Mouse (Mus musculus) bone marrow, adult 2 months (tissue): Measurements from ENCODE around the gene Cacna1e. TPM values are rescaled to one million over a fixed set of nuclear protein-coding genes. Genes with fewer than 3 reads are reported as not detected.

Experiments used
- H3K27ac ChIP-seq: fragments of 200-500 bp; 2 replicates; pipeline ENCODE4 v1.5.1; 2012; ENCODE audit warnings: low read depth, mild to moderate bottlenecking, control low read depth, inconsistent platforms, low read length; ENCODE audit not compliant: control insufficient read depth, poor library complexity, insufficient read depth
- H3K4me1 ChIP-seq: fragments of 200-500 bp; 2 replicates; pipeline ENCODE4 v1.6.1; 2011; ENCODE audit warnings: low read length; ENCODE audit not compliant: control insufficient read depth, insufficient read depth
- H3K4me3 ChIP-seq: fragments of 200-500 bp; replicated peaks from 2 replicates; pipeline ENCODE3; 2011; ENCODE audit warnings: mild to moderate bottlenecking, low read depth, low read length, control low read depth; ENCODE audit not compliant: control insufficient read depth
- CTCF ChIP-seq: fragments of 200-500 bp; IDR thresholded peaks from 2 replicates; pipeline ENCODE4 v1.5.1; 2011; ENCODE audit warnings: low read length, control low read depth; ENCODE audit not compliant: control insufficient read depth, insufficient read depth
- POLR2A ChIP-seq: fragments of 200-500 bp; IDR thresholded peaks from 2 replicates; pipeline ENCODE4 v1.6.1; 2011; ENCODE audit warnings: low read depth, mild to moderate bottlenecking, control low read depth, low read length, borderline replicate concordance; ENCODE audit not compliant: control insufficient read depth
- WGBS: fragments of 180-500 bp; shearing (Covaris S2); methylation state at CpG from one replicate; pipeline ENCODE4 v1.1.7; 2018; 5-methylcytosine and 5-hydroxymethylcytosine counted together
- polyA plus RNA-seq: library from polyadenylated mRNA; stranded (reverse); fragments of >200 nt; gene quantifications from 2 replicates; pipeline ENCODE4 v1.2.4, GENCODE M21; 2011; ENCODE audit warnings: low replicate concordance; ENCODE audit not compliant: missing spikeins, insufficient read depth, insufficient read length

The Cacna1e gene
- polyA plus RNA-seq, 1 experiment: 13.6 TPM

- Histone ChIP-seq H3K4me3 (no peak overlapping the region), H3K27ac (no peak overlapping the region), H3K4me1 (no peaks in the 10 kb centered on the region)
- no peak for TF ChIP-seq POLR2A
Measured at GRCm38 (mm10) chr1:154663721-154664120, 220.6 kb downstream of the Cacna1e start.

- Histone ChIP-seq H3K27ac (no peak overlapping the region), H3K4me1 (no peaks in the 10 kb centered on the region), H3K4me3 (no peak overlapping the region)
- 77% methylated on average over 5 of the region's 5 CpGs for WGBS
- TF ChIP-seq POLR2A (no peak), CTCF (no peak)
Measured at GRCm38 (mm10) chr1:154661977-154662376, 222.3 kb downstream of the Cacna1e start.

- H3K4me3 ChIP-seq: no peak overlapping the region
- H3K27ac ChIP-seq: no peak overlapping the region
- H3K4me1 ChIP-seq: no peaks in the 10 kb centered on the region
- WGBS: 71% methylated on average over 7 of the region's 7 CpGs
- TF ChIP-seq POLR2A (no peak), CTCF (no peak)
Measured at GRCm38 (mm10) chr1:154661221-154661864, 223.0 kb downstream of the Cacna1e start.

- TF ChIP-seq POLR2A: no peak
- TF ChIP-seq CTCF: no peak
- WGBS: 36% methylated on average over 5 of the region's 5 CpGs
- H3K4me1 ChIP-seq: no peaks in the 10 kb centered on the region
- no peak overlapping the region for H3K27ac ChIP-seq
- no peak overlapping the region for H3K4me3 ChIP-seq
Measured at GRCm38 (mm10) chr1:154657366-154657765, 226.9 kb downstream of the Cacna1e start.

GRCm38 (mm10) chr1:154653951-154654350, 230.3 kb downstream of the Cacna1e start:
- H3K4me1 ChIP-seq: no peaks in the 10 kb centered on the region
- H3K27ac ChIP-seq: no peak overlapping the region
- WGBS: 68% methylated on average over 2 of the region's 2 CpGs
- H3K4me3 ChIP-seq: no peak overlapping the region
- no peak for TF ChIP-seq CTCF
- no peak for TF ChIP-seq POLR2A

GRCm38 (mm10) chr1:154646156-154646950, 237.9 kb downstream of the Cacna1e start:
- TF ChIP-seq CTCF (no peak), POLR2A (no peak)
- Histone ChIP-seq H3K4me3 (no peak overlapping the region), H3K27ac (no peak overlapping the region), H3K4me1 (no peaks in the 10 kb centered on the region)
- 83% methylated on average over 6 of the region's 6 CpGs for WGBS

GRCm38 (mm10) chr1:154637821-154638220, 246.5 kb downstream of the Cacna1e start:
- H3K27ac ChIP-seq: no peak overlapping the region
- 60% methylated on average over 4 of the region's 4 CpGs for WGBS
- TF ChIP-seq POLR2A (no peak), CTCF (no peak)

GRCm38 (mm10) chr1:154635766-154636165, 248.5 kb downstream of the Cacna1e start:
- Histone ChIP-seq H3K4me3 (no peak overlapping the region), H3K4me1 (no peaks in the 10 kb centered on the region; the same call in 1 of the 2 replicates), H3K27ac (no peak overlapping the region)
- TF ChIP-seq CTCF: no peak
- no peak for TF ChIP-seq POLR2A
- 87% methylated on average over 9 of the region's 9 CpGs for WGBS

More at GRCm38 (mm10) chr1:154637821-154638220, 246.5 kb downstream of the Cacna1e start:
- Histone ChIP-seq H3K4me3 (no peak overlapping the region), H3K4me1 (no peaks in the 10 kb centered on the region; the same call in 1 of the 2 replicates)
